Mouse (Mus musculus): ENCODE data around the gene Tfdp1. TPM values are rescaled to one million over a fixed set of nuclear protein-coding genes. Genes with fewer than 3 reads are reported as not detected.
A peak's percentile ranks its signal among the peaks of the same experiment; 100 is the strongest.

The Tfdp1 gene
- total RNA-seq, 1 experiment from 2014 or later, result 186 TPM

DNA sequence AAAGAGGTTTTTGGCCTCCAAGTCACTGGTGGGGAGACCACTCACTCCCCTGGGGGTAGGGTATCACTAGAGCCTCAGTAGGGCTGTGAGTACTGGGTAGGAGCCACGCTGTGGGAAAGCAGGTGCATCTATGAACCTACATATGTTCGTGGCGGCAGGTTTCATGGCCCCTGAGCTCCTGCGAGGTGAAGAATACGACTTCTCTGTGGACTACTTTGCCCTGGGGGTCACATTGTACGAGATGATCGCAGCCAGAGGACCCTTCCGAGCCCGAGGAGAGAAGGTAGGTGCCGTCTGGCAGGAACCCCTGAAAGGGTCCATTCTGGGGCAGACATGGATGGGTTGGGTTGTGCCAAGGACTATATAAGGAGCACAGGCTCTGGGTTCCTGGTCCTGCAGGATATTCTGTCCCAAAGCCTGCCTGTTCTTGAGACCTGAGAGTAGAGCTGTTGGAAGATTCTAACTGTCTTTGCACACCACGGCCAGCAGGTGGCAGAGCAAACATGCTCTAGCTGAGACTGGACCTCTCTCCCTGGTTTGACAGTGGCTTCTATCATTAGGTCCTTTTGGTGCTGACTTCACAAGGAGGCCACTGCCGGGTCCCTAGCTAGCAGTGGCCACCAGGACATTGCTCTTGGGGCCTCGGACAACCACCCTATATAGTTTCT, 74.5 kb downstream of the Tfdp1 start:
- ATAC-seq (replicated peaks; ENCODE audit: low read depth, poor library complexity, severe bottlenecking), result peak; percentile 80

DNA sequence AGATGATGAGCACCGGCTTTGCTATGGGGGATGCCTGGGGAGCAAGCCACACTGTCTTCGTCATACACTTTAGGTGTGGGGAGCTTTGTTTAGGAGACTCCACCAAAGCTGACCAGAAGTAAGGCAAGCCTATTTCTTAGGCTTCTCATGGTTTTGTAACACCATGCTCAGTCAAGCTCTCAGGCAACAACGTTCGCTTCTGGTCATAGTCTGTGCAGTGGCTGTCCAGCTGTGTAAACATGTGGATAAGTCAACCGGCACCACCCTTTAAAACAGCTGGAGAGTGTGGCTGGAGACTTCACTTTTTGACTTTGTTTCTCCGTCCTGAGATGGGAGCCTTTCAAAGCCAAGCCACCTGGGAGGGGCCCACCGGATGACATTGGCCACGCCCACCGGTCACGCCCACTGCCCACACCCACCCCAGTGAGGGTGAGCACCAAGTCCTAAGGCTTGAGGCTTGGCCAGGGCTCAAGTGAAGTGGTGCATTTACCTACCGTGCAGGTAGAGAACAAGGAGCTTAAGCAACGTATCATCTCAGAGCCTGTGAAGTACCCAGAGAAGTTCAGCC, 75.4 kb downstream of the Tfdp1 start:
- ATAC-seq (replicated peaks; ENCODE audit: low read depth, poor library complexity, severe bottlenecking), result no peak

DNA sequence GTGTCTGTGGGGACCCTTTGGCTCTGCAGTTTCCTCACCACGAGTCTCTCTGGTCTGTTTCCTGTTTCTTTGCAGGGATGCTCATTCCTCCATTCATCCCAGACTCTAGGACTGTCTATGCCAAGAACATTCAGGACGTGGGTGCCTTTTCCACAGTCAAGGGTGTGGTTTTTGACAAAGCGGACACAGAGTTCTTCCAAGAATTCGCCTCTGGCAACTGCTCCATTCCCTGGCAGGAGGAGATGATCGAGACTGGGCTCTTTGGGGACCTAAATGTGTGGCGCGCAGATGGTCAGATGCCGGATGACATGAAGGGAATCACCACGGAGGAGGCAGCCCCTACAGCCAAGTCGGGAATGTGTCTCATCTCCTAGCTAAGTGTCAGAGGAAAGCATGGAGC, 77.3 kb downstream of the Tfdp1 start:
- ATAC-seq (replicated peaks; ENCODE audit: low read depth, poor library complexity, severe bottlenecking), result no peak

DNA sequence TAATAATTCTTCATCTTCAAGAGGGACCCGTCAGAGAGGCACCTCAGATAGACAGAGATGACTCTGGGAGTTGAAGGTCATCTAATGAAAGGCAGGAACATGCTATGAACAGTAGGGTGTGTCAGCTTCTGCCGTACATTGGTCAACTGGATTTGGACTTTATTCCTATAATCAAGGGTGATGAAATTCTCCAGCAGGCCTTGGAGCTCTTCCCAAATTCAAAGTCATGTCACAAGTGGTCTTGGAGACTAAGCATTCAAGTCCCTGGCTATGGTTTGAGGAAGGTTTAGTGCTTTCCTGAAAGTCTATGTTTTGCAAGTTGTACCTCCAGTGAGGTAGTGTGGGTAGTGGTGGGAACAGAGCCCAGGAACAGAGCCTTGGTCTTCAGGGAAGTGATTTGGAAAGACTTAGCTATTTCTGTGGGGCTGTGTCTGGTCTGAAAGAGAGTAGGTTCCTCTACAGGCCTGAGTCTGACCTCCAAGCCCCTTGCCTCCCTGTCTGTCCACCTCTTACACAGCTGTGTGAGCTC, 80.6 kb downstream of the Tfdp1 start:
- ATAC-seq (replicated peaks; ENCODE audit: low read depth, poor library complexity, severe bottlenecking), result no peak

DNA sequence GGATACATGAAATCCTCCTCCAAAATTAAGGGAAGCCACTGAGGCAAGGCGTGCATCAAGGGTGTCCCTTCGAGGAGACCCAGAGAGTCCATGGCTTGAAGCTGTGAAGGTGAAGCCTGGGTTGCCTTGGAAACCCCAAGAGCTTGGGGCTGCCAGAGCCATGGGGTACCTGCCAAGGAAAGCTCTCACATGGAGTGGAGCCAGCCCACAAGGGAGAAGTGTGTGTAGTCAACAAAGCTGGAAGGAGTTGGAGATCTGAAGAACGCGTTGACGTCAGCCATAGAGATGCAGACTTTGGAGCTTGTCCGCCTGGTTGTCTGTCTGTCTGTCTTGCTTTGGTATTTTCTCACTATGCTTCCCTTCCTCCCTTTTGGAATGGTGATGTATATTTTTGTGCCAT, 82.4 kb downstream of the Tfdp1 start:
- no peak for ATAC-seq (replicated peaks; ENCODE audit: low read depth, poor library complexity, severe bottlenecking)

DNA sequence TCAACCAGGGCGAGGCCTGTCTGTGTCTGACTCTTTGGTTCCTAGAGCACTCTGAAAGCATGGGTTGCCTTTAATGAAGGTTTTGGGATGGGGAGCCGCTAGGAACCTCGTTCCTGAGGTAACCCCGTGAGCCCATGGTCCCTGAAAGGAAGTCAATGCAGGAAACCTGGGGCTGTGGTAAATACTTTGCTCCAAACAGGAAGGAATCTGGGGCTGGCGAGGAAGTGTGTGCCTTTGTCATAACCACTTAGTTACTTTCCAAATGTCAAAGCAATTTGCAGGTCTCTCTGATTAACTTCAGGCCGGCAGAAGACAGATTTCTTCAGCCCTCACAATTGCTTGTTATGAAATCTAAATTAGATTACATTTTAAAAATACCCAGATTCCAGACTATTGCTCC, 88.8 kb downstream of the Tfdp1 start:
- no peak for ATAC-seq (replicated peaks; ENCODE audit: low read depth, poor library complexity, severe bottlenecking)

Other genes with a start within 250 kb of the Tfdp1 start
- 22.3 and 27.2 TPM in 2 replicates for gene Pcid2, start 233.3 kb upstream of the Tfdp1 start, total RNA-seq (2017)
- 118 TPM in 2 replicates for gene Cul4a, start 233.1 kb upstream of the Tfdp1 start, total RNA-seq (2017)
- gene Lamp1, start 179.6 kb upstream of the Tfdp1 start, total RNA-seq (2017), result 149 and 164 TPM in 2 replicates
- 0.27 TPM in 1 of 2 replicates, not detected in the other for gene Grtp1, start 138.1 kb upstream of the Tfdp1 start, total RNA-seq (2017)
- gene Adprhl1, start 84.6 kb upstream of the Tfdp1 start, total RNA-seq (2017), result not detected in 2 replicates
- gene Dcun1d2, start 50.6 kb upstream of the Tfdp1 start, total RNA-seq (2017), result 20.0 and 21.4 TPM in 2 replicates
- 5.0 and 8.8 TPM in 2 replicates for gene Tmco3, start 50.6 kb upstream of the Tfdp1 start, total RNA-seq (2017)
- not detected in 2 replicates for gene Atp4b, start 58.1 kb downstream of the Tfdp1 start, total RNA-seq (2017)
- not detected in 2 replicates for gene Grk1, start 66.3 kb downstream of the Tfdp1 start, total RNA-seq (2017)
- not detected in 2 replicates for gene Tmem255b, start 96.4 kb downstream of the Tfdp1 start, total RNA-seq (2017)
- gene Gas6, start 155.7 kb downstream of the Tfdp1 start, total RNA-seq (2017), result 0.32 and 0.39 TPM in 2 replicates
- gene 1700029H14Rik, start 223.7 kb downstream of the Tfdp1 start, total RNA-seq (2017), result not detected in 2 replicates

Data from common myeloid progenitor, adult 5-6 weeks (primary cell).